ENCODE assay signal across 13 mouse cellular contexts in the genomic region with DNA sequence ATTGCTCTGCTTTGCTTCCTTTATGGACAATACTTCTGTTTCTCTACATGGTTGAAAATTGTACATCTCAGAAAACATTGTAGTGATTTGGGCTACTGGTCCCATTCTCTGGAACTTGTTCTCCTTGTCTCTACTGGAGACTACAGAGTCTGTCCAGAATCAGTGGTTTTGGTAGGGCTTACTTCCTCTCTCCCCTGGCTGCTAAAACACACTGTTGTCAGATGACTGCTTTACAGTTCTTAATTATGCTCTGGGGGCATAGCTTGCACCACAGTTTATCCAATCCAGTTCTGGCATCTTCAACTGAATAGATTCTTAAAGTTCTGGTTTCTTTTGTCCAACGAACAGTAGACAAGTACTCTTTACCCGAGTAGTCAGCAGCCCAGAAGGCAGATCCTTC.
"Had no signal": no experiment of that assay in that cellular context is flagged by ENCODE, and none has a peak within 500 bp of the region (broad histone marks: within the 10 kb centered on the region; RNA-seq: fewer than 3 reads in every experiment).

No protein-coding gene starts in this region.

- H3K36me3 ChIP-seq: limb, embryonic 13.5 days; midbrain, embryonic 12.5 days had no signal

- DNase-seq: kidney, adult 8-10 months; kidney, postnatal 36 days; layer of hippocampus, adult 9-11 months; layer of hippocampus, postnatal 36 days; lung, adult 18-20 months; right cerebral cortex, postnatal 14 days; thymus, adult 18-20 months; thymus, postnatal 14 days had no signal

- H3K4me3 ChIP-seq: limb, embryonic 13.5 days; megakaryocyte, embryonic 14.5 days; midbrain, embryonic 12.5 days had no signal

- H3K9me3 ChIP-seq: limb, embryonic 13.5 days; megakaryocyte, embryonic 14.5 days; midbrain, embryonic 12.5 days had no signal

- H3K9ac ChIP-seq: limb, embryonic 13.5 days; liver, embryonic 14.5 days; midbrain, embryonic 12.5 days had no signal

- H3K27ac ChIP-seq: kidney, postnatal 0 days; limb, embryonic 13.5 days; liver, embryonic 14.5 days; midbrain, embryonic 12.5 days had no signal

- H3K27me3 ChIP-seq: limb, embryonic 13.5 days; megakaryocyte, embryonic 14.5 days; midbrain, embryonic 12.5 days had no signal

- H3K4me1 ChIP-seq: limb, embryonic 13.5 days; midbrain, embryonic 12.5 days had no signal
